Mouse (Mus musculus): ENCODE measurements at regions not wholly inside any gene's neighbourhood (a gene's known extent, or its start where the extent isn't known, plus 50 kb on each side); places are given as distances from the start of the nearest gene placed in this dataset.

- no peaks in the 10 kb centered on the region for H3K27me3 ChIP-seq (ENCODE audit: control insufficient read depth, insufficient read depth, low read length)
- WGBS = 61% methylated on average over 5 of the region's 5 CpGs
- H3K27ac ChIP-seq (ENCODE audit: low read depth, low read length) = no peak overlapping the region
- no peaks in the 10 kb centered on the region for H3K36me3 ChIP-seq (ENCODE audit: control insufficient read depth, insufficient read depth, low read length)
- H3K4me2 ChIP-seq (replicated peaks; ENCODE audit: low read depth, low read length) = no peak overlapping the region
- no peaks in the 10 kb centered on the region for H3K9me3 ChIP-seq (ENCODE audit: control insufficient read depth, low read length)
- H3K4me1 ChIP-seq (ENCODE audit: control insufficient read depth, insufficient read depth, low read length) = no peaks in the 10 kb centered on the region
- H3K9ac ChIP-seq (ENCODE audit: low read depth, low read length) = no peak overlapping the region
- no peak for ATAC-seq (ENCODE audit: low FRiP score, low TSS enrichment)
- no peak overlapping the region for H3K4me3 ChIP-seq (ENCODE audit: low read length)
These were observed 102.3 kb downstream of the Pja2 start for GRCm38 (mm10) chr17:64229225-64229976.

GRCm38 (mm10) chr17:64214599-64214998, 117.1 kb downstream of the Pja2 start:
- H3K27me3 ChIP-seq (ENCODE audit: control insufficient read depth, insufficient read depth, low read length) = no peaks in the 10 kb centered on the region
- no peak for ATAC-seq (ENCODE audit: low FRiP score, low TSS enrichment)
- H3K4me1 ChIP-seq (ENCODE audit: control insufficient read depth, insufficient read depth, low read length) = 0 out of 2 replicates have a peak, but pooled peaks cover 2% of the 10 kb centered on the region
- H3K36me3 ChIP-seq (ENCODE audit: control insufficient read depth, insufficient read depth, low read length) = no peaks in the 10 kb centered on the region
- no peak overlapping the region for H3K27ac ChIP-seq (ENCODE audit: low read depth, low read length)
- H3K9me3 ChIP-seq (ENCODE audit: control insufficient read depth, low read length) = no peaks in the 10 kb centered on the region
- H3K4me3 ChIP-seq (ENCODE audit: low read length) = no peak overlapping the region
- no peak overlapping the region for H3K4me2 ChIP-seq (replicated peaks; ENCODE audit: low read depth, low read length)
- 31% methylated on average over 7 of the region's 7 CpGs for WGBS
- H3K9ac ChIP-seq (ENCODE audit: low read depth, low read length) = no peak overlapping the region

- H3K4me1 ChIP-seq (ENCODE audit: control insufficient read depth, insufficient read depth, low read length) = 0 out of 2 replicates have a peak, but pooled peaks cover 5% of the 10 kb centered on the region
- no peaks in the 10 kb centered on the region for H3K27me3 ChIP-seq (ENCODE audit: control insufficient read depth, insufficient read depth, low read length)
- ATAC-seq (ENCODE audit: low FRiP score, low TSS enrichment) = no peak
- H3K27ac ChIP-seq (ENCODE audit: low read depth, low read length) = no peak overlapping the region
- H3K36me3 ChIP-seq (ENCODE audit: control insufficient read depth, insufficient read depth, low read length) = no peaks in the 10 kb centered on the region
- H3K9ac ChIP-seq (ENCODE audit: low read depth, low read length) = no peak overlapping the region
- H3K9me3 ChIP-seq (ENCODE audit: control insufficient read depth, low read length) = no peaks in the 10 kb centered on the region
- H3K4me3 ChIP-seq (ENCODE audit: low read length) = no peak overlapping the region
- no peak overlapping the region for H3K4me2 ChIP-seq (replicated peaks; ENCODE audit: low read depth, low read length)
- 73% methylated on average over 4 of the region's 4 CpGs for WGBS
These were observed 118.5 kb downstream of the Pja2 start for GRCm38 (mm10) chr17:64213251-64213650.

DNA sequence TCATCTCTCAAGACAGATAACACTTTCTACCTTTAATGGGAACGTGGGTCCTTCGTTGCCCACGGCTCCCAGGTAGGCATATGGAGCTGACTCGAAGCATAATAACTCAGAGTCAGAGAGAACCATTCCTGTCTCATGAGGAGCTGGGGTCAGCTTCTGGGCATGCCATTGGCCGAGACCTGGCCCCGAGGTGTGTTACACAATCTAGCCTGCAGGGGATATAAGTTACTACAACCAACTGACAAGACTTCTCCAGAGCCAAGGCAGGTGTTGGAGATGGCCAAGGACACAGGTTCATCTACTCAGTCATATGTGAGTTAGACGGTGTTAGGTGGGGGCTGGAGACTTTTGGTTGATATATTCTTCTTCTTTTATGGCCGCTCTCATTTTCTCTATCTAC, 120.4 kb downstream of the Pja2 start:
- no peak for ATAC-seq (ENCODE audit: low FRiP score, low TSS enrichment)
- no peaks in the 10 kb centered on the region for H3K9me3 ChIP-seq (ENCODE audit: control insufficient read depth, low read length)
- no peak overlapping the region for H3K9ac ChIP-seq (ENCODE audit: low read depth, low read length)
- 93% methylated on average over 8 of the region's 8 CpGs for WGBS
- H3K27me3 ChIP-seq (ENCODE audit: control insufficient read depth, insufficient read depth, low read length) = no peaks in the 10 kb centered on the region
- no peaks in the 10 kb centered on the region for H3K36me3 ChIP-seq (ENCODE audit: control insufficient read depth, insufficient read depth, low read length)
- H3K4me3 ChIP-seq (ENCODE audit: low read length) = no peak overlapping the region
- H3K4me2 ChIP-seq (replicated peaks; ENCODE audit: low read depth, low read length) = no peak overlapping the region
- H3K4me1 ChIP-seq (ENCODE audit: control insufficient read depth, insufficient read depth, low read length) = 0 out of 2 replicates have a peak, but pooled peaks cover 5% of the 10 kb centered on the region
- H3K27ac ChIP-seq (ENCODE audit: low read depth, low read length) = no peak overlapping the region

GRCm38 (mm10) chr17:64210366-64210765, 121.3 kb downstream of the Pja2 start:
- Histone ChIP-seq H3K4me2 (replicated peaks; ENCODE audit: low read depth, low read length) (no peak overlapping the region), H3K9me3 (ENCODE audit: control insufficient read depth, low read length) (no peaks in the 10 kb centered on the region), H3K9ac (ENCODE audit: low read depth, low read length) (no peak overlapping the region), H3K27ac (ENCODE audit: low read depth, low read length) (no peak overlapping the region), H3K36me3 (ENCODE audit: control insufficient read depth, insufficient read depth, low read length) (no peaks in the 10 kb centered on the region), H3K4me1 (ENCODE audit: control insufficient read depth, insufficient read depth, low read length) (0 out of 2 replicates have a peak, but pooled peaks cover 5% of the 10 kb centered on the region), H3K27me3 (ENCODE audit: control insufficient read depth, insufficient read depth, low read length) (no peaks in the 10 kb centered on the region), H3K4me3 (ENCODE audit: low read length) (no peak overlapping the region)
- WGBS = 14% methylated on average over 5 of the region's 5 CpGs
- peak; percentile 44; the same call in 1 of the 2 replicates for ATAC-seq (ENCODE audit: low FRiP score, low TSS enrichment)

- Histone ChIP-seq H3K27ac (ENCODE audit: low read depth, low read length) (no peak overlapping the region), H3K27me3 (ENCODE audit: control insufficient read depth, insufficient read depth, low read length) (no peaks in the 10 kb centered on the region), H3K36me3 (ENCODE audit: control insufficient read depth, insufficient read depth, low read length) (no peaks in the 10 kb centered on the region), H3K4me2 (replicated peaks; ENCODE audit: low read depth, low read length) (no peak overlapping the region), H3K4me1 (ENCODE audit: control insufficient read depth, insufficient read depth, low read length) (0 out of 2 replicates have a peak, but pooled peaks cover 5% of the 10 kb centered on the region), H3K9ac (ENCODE audit: low read depth, low read length) (no peak overlapping the region), H3K9me3 (ENCODE audit: control insufficient read depth, low read length) (no peaks in the 10 kb centered on the region), H3K4me3 (ENCODE audit: low read length) (no peak overlapping the region)
- WGBS = 65% methylated on average over 10 of the region's 10 CpGs
- ATAC-seq (ENCODE audit: low FRiP score, low TSS enrichment) = peak; percentile 60; the same call in 1 of the 2 replicates
These were observed 122.1 kb downstream of the Pja2 start for GRCm38 (mm10) chr17:64209640-64210039.

DNA sequence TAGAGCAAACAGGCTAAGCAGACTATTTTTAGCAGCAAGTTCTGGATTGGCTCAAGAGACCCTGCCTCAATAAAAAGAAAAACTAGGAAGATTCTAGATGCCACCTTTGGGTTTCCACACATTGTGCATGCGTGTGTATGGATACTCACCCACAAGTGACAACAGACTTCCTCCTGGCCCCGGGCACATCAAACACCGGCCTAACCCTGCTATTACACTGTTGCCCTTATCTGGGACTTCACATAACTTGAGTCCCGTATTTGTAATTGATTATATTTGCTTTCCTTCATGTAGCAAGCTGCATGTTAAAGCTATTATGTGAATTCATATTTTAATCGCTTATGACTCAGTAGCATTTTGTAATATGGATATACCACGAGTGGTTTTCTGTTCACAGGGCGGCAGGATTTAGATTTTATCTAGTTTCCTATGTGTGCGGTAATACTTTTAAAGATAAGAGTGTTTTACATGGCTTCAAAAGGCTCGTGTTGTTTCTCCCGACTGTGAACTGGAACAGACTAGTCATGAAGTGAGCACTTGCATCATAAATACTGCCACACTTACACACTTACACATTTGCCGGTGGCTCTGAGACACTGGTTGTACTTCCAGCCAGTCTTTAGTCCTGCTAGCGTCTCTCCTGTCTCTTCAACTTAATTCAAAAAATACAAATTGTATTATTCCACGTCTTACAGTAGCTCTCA, 123.4 kb downstream of the Pja2 start:
- no peaks in the 10 kb centered on the region for H3K36me3 ChIP-seq (ENCODE audit: control insufficient read depth, insufficient read depth, low read length)
- H3K27ac ChIP-seq (ENCODE audit: low read depth, low read length) = no peak overlapping the region
- H3K9me3 ChIP-seq (ENCODE audit: control insufficient read depth, low read length) = no peaks in the 10 kb centered on the region
- no peak overlapping the region for H3K4me3 ChIP-seq (ENCODE audit: low read length)
- WGBS = 76% methylated on average over 13 of the region's 13 CpGs
- no peak overlapping the region for H3K4me2 ChIP-seq (replicated peaks; ENCODE audit: low read depth, low read length)
- H3K4me1 ChIP-seq (ENCODE audit: control insufficient read depth, insufficient read depth, low read length) = 0 out of 2 replicates have a peak, but pooled peaks cover 5% of the 10 kb centered on the region
- no peak for ATAC-seq (ENCODE audit: low FRiP score, low TSS enrichment)
- H3K27me3 ChIP-seq (ENCODE audit: control insufficient read depth, insufficient read depth, low read length) = no peaks in the 10 kb centered on the region
- H3K9ac ChIP-seq (ENCODE audit: low read depth, low read length) = no peak overlapping the region

DNA sequence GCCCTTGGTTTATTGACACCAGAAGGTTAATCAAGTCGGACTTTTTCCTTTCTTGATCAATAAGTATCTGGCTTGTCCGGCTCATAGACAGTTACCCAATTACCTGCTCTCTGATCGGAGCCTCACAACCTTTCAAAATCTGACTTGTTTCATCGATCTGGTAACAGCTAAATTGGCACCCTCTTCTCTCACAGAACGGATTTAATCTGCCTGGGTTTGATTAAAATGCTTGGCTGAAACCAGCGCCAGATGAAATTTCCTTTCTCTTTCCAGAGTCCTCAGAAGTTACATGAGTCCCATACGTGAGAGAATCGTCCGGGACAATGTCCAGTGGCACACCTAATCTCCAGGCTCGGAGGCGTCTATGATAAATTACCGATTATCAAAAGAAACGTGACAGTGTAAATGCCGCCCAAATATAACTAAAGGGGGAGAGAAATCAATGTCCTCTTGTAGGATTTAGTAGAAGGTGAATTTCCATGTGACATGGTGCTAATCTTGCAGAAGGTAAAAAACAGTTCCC, 125.5 kb downstream of the Pja2 start:
- H3K4me1 ChIP-seq (ENCODE audit: control insufficient read depth, insufficient read depth, low read length) = 0 out of 2 replicates have a peak, but pooled peaks cover 5% of the 10 kb centered on the region
- no peak overlapping the region for H3K4me3 ChIP-seq (ENCODE audit: low read length)
- H3K9me3 ChIP-seq (ENCODE audit: control insufficient read depth, low read length) = no peaks in the 10 kb centered on the region
- H3K9ac ChIP-seq (ENCODE audit: low read depth, low read length) = no peak overlapping the region
- 79% methylated on average over 14 of the region's 14 CpGs for WGBS
- ATAC-seq (ENCODE audit: low FRiP score, low TSS enrichment) = no peak
- H3K4me2 ChIP-seq (replicated peaks; ENCODE audit: low read depth, low read length) = no peak overlapping the region
- no peaks in the 10 kb centered on the region for H3K36me3 ChIP-seq (ENCODE audit: control insufficient read depth, insufficient read depth, low read length)
- H3K27me3 ChIP-seq (ENCODE audit: control insufficient read depth, insufficient read depth, low read length) = no peaks in the 10 kb centered on the region
- H3K27ac ChIP-seq (ENCODE audit: low read depth, low read length) = no peak overlapping the region

- Histone ChIP-seq H3K9ac (ENCODE audit: low read depth, low read length) (no peak overlapping the region), H3K4me3 (ENCODE audit: low read length) (no peak overlapping the region), H3K4me2 (replicated peaks; ENCODE audit: low read depth, low read length) (no peak overlapping the region), H3K9me3 (ENCODE audit: control insufficient read depth, low read length) (no peaks in the 10 kb centered on the region), H3K27me3 (ENCODE audit: control insufficient read depth, insufficient read depth, low read length) (no peaks in the 10 kb centered on the region), H3K27ac (ENCODE audit: low read depth, low read length) (no peak overlapping the region), H3K4me1 (ENCODE audit: control insufficient read depth, insufficient read depth, low read length) (no peaks in the 10 kb centered on the region), H3K36me3 (ENCODE audit: control insufficient read depth, insufficient read depth, low read length) (no peaks in the 10 kb centered on the region)
- WGBS = 71% methylated on average over 7 of the region's 7 CpGs
- no peak for ATAC-seq (ENCODE audit: low FRiP score, low TSS enrichment)
These were observed 128.1 kb downstream of the Pja2 start for GRCm38 (mm10) chr17:64203611-64204010.
